Mouse (Mus musculus): ENCODE results near the gene Ccpg1. TPM values are rescaled to one million over a fixed set of nuclear protein-coding genes. Genes with fewer than 3 reads are reported as not detected.

Ccpg1 gene
- 31.3 and 33.1 TPM in 2 replicates for polyA plus RNA-seq (2015; fragmentation: Nextera tagmentation; extraction: Ambion mirVana)

GRCm38 (mm10) chr9:72985250-72986220 lies at the start of gene Ccpg1, which contains the start of gene Ccpg1os:
Gene Ccpg1, plus strand, starts transcription at chr9:72985429.
Gene Ccpg1os, minus strand, starts transcription at chr9:72985382.
- under 1% methylated on average over 88 of the region's 88 CpGs for WGBS
- Histone ChIP-seq H3K27me3 (no peaks in the 10 kb centered on the region), H3K4me2 (peak within 1 kb of the TSS; percentile 74), H3K9me3 (replicated peaks) (no peaks in the 10 kb centered on the region), H3K4me1 (replicated peaks) (peaks cover 10% of the 10 kb centered on the region), H3K9ac (peak within 1 kb of the TSS; percentile 67), H3K36me3 (no peaks in the 10 kb centered on the region), H3K27ac (peak within 1 kb of the TSS; percentile 68), H3K4me3 (peak within 1 kb of the TSS; percentile 87)
- peak; percentile 99 for ATAC-seq (replicated peaks; ENCODE audit: insufficient number of reproducible peaks, insufficient read depth, low FRiP score, low read depth)

GRCm38 (mm10) chr9:72936301-72936700 lies 48.9 kb upstream of the Ccpg1 start:
- H3K4me1 ChIP-seq (replicated peaks) = no peaks in the 10 kb centered on the region
- no peak overlapping the region for H3K4me2 ChIP-seq
- no peak overlapping the region for H3K4me3 ChIP-seq
- WGBS = 68% methylated on average over 2 of the region's 2 CpGs
- H3K9ac ChIP-seq = no peak overlapping the region
- no peak overlapping the region for H3K27ac ChIP-seq
- ATAC-seq (replicated peaks; ENCODE audit: insufficient number of reproducible peaks, insufficient read depth, low FRiP score, low read depth) = no peak
- H3K36me3 ChIP-seq = no peaks in the 10 kb centered on the region
- no peaks in the 10 kb centered on the region for H3K27me3 ChIP-seq
- no peaks in the 10 kb centered on the region for H3K9me3 ChIP-seq (replicated peaks)

DNA sequence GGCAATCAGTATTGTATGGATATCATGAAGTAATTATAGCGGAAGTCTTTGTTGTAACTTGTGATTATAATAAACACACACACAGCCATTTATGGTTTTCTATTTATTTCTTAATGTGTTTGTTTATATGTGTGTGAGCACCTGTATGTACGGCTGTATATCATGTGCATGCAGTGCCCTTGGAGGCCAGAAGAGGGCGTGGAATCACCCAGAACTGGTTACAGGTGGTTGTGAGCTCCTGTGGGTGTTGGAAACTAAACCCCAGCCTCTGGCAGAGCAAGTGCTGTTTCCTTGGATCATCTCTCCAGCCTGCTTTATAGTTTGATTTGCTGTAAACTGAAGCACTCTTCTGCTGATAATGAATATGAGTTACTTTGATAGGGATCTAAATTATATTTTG lies 41.8 kb upstream of the Ccpg1 start:
- Histone ChIP-seq H3K27ac (no peak overlapping the region), H3K4me3 (no peak overlapping the region), H3K4me2 (no peak overlapping the region), H3K4me1 (replicated peaks) (no peaks in the 10 kb centered on the region), H3K9me3 (replicated peaks) (peaks cover 3% of the 10 kb centered on the region; the same call in 1 of the 2 replicates), H3K9ac (no peak overlapping the region), H3K36me3 (peaks cover 20% of the 10 kb centered on the region), H3K27me3 (no peaks in the 10 kb centered on the region)
- 62% methylated on average over 3 of the region's 3 CpGs for WGBS
- ATAC-seq (replicated peaks; ENCODE audit: insufficient number of reproducible peaks, insufficient read depth, low FRiP score, low read depth) = no peak

GRCm38 (mm10) chr9:72944286-72944685 lies 40.9 kb upstream of the Ccpg1 start:
- H3K4me2 ChIP-seq = no peak overlapping the region
- peaks cover 20% of the 10 kb centered on the region for H3K36me3 ChIP-seq
- H3K27me3 ChIP-seq = no peaks in the 10 kb centered on the region
- no peak overlapping the region for H3K9ac ChIP-seq
- no peak overlapping the region for H3K4me3 ChIP-seq
- peaks cover 3% of the 10 kb centered on the region; the same call in 1 of the 2 replicates for H3K9me3 ChIP-seq (replicated peaks)
- WGBS = 89% methylated on average over 13 of the region's 13 CpGs
- no peak for ATAC-seq (replicated peaks; ENCODE audit: insufficient number of reproducible peaks, insufficient read depth, low FRiP score, low read depth)
- H3K27ac ChIP-seq = no peak overlapping the region
- H3K4me1 ChIP-seq (replicated peaks) = no peaks in the 10 kb centered on the region

GRCm38 (mm10) chr9:72947010-72947409 lies 38.2 kb upstream of the Ccpg1 start:
- Histone ChIP-seq H3K36me3 (peaks cover 20% of the 10 kb centered on the region), H3K4me1 (replicated peaks) (no peaks in the 10 kb centered on the region), H3K9me3 (replicated peaks) (peaks cover 3% of the 10 kb centered on the region; the same call in 1 of the 2 replicates), H3K27me3 (no peaks in the 10 kb centered on the region), H3K27ac (no peak overlapping the region), H3K9ac (no peak overlapping the region), H3K4me2 (no peak overlapping the region), H3K4me3 (no peak overlapping the region)
- 90% methylated on average over 1 of the region's 1 CpGs for WGBS
- no peak for ATAC-seq (replicated peaks; ENCODE audit: insufficient number of reproducible peaks, insufficient read depth, low FRiP score, low read depth)

GRCm38 (mm10) chr9:72949572-72949971 lies 35.7 kb upstream of the Ccpg1 start:
- Histone ChIP-seq H3K9ac (no peak overlapping the region), H3K27ac (no peak overlapping the region), H3K36me3 (peaks cover 20% of the 10 kb centered on the region), H3K4me1 (replicated peaks) (no peaks in the 10 kb centered on the region), H3K4me2 (no peak overlapping the region), H3K9me3 (replicated peaks) (peaks cover 3% of the 10 kb centered on the region; the same call in 1 of the 2 replicates), H3K27me3 (no peaks in the 10 kb centered on the region), H3K4me3 (no peak overlapping the region)
- 65% methylated on average over 7 of the region's 7 CpGs for WGBS
- ATAC-seq (replicated peaks; ENCODE audit: insufficient number of reproducible peaks, insufficient read depth, low FRiP score, low read depth) = no peak

DNA sequence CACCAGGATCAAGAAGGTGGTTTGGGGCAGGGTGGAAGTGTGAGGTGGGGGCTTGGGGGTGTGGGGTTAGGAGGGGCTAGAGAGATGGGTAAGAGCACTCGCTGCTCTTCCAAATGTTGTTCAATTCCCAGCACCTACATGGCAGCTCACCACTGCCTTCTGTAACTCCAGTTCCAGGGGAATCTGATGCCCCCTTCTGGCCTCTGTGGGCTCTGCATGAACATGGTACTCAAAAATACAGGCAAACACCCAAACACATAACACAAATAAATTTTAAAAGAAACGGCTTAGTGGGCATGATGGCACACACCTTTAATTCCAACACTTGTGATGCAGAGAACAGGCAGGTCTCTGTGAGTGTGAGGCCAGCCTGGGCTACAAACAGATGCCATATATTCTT lies 30.5 kb upstream of the Ccpg1 start:
- no peak for ATAC-seq (replicated peaks; ENCODE audit: insufficient number of reproducible peaks, insufficient read depth, low FRiP score, low read depth)
- H3K4me2 ChIP-seq = no peak overlapping the region
- no peaks in the 10 kb centered on the region for H3K9me3 ChIP-seq (replicated peaks)
- no peak overlapping the region for H3K4me3 ChIP-seq
- no peak overlapping the region for H3K9ac ChIP-seq
- no peak overlapping the region for H3K27ac ChIP-seq
- H3K4me1 ChIP-seq (replicated peaks) = peaks cover 6% of the 10 kb centered on the region
- no peaks in the 10 kb centered on the region for H3K27me3 ChIP-seq
- WGBS = 42% methylated on average over 2 of the region's 2 CpGs
- H3K36me3 ChIP-seq = no peaks in the 10 kb centered on the region

DNA sequence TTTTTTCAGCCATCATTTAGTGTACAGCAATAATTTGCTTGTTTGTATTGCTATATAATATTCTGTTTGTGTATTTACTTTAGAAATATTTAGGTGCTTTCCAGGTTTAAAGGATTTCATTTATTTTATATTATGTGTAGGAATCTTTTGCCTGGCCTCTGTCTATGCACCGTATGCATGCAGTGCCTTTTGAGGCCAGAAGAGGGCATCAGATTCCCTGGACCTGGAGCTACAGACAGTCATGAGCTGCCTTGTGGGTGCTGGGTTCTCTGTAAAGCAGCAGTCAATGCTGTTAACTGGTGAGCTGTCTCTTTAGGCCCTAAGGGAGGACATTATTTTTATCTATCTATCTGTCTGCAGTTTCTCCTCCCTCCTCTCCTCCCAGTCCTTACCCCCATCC lies 29.7 kb upstream of the Ccpg1 start:
- Histone ChIP-seq H3K4me3 (no peak overlapping the region), H3K9ac (no peak overlapping the region), H3K27me3 (no peaks in the 10 kb centered on the region), H3K4me2 (no peak overlapping the region), H3K4me1 (replicated peaks) (peaks cover 6% of the 10 kb centered on the region), H3K36me3 (no peaks in the 10 kb centered on the region), H3K27ac (no peak overlapping the region), H3K9me3 (replicated peaks) (no peaks in the 10 kb centered on the region)
- ATAC-seq (replicated peaks; ENCODE audit: insufficient number of reproducible peaks, insufficient read depth, low FRiP score, low read depth) = no peak
- WGBS = 22% methylated on average over 1 of the region's 1 CpGs

- ATAC-seq (replicated peaks; ENCODE audit: insufficient number of reproducible peaks, insufficient read depth, low FRiP score, low read depth) = peak; percentile 75
- WGBS = 2% methylated on average over 43 of the region's 43 CpGs
Observed at GRCm38 (mm10) chr9:72958521-72959450, 26.4 kb upstream of the Ccpg1 start, which contains the start of the genes Dyx1c1 and Gm44503. Gene Dyx1c1, plus strand, starts transcription at chr9:72958785. Gene Gm44503, plus strand, starts transcription at chr9:72958852.

DNA sequence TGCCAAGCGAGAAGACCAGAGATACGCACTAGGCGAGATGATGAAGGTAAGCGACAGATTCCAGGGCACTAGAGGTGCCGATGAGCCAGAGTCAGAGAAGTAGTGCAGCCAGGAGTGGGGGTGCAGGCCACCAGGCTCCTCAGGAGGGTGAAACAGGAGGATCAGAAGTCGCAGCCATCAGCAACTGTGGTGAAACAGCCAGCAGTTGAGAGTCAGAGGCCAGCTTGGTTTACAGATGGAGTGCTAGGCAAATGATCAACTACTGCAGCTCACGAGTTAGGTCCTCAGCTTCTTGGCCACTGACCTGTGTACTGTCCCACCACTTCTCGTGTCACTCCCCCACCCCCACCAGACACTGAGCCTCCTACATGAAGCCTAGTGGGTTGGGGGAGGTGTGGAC lies 23.9 kb upstream of the Ccpg1 start:
- no peak for ATAC-seq (replicated peaks; ENCODE audit: insufficient number of reproducible peaks, insufficient read depth, low FRiP score, low read depth)
- H3K9me3 ChIP-seq (replicated peaks) = no peaks in the 10 kb centered on the region
- 62% methylated on average over 8 of the region's 8 CpGs for whole genome bisulfite sequencing
- no peak overlapping the region for H3K4me2 ChIP-seq
- H3K9ac ChIP-seq = no peak overlapping the region
- H3K27ac ChIP-seq = no peak overlapping the region
- H3K36me3 ChIP-seq = no peaks in the 10 kb centered on the region
- H3K4me1 ChIP-seq (replicated peaks) = peaks cover 6% of the 10 kb centered on the region
- no peaks in the 10 kb centered on the region for H3K27me3 ChIP-seq
- no peak overlapping the region for H3K4me3 ChIP-seq

More at GRCm38 (mm10) chr9:72958521-72959450, 26.4 kb upstream of the Ccpg1 start, which contains the start of the genes Dyx1c1 and Gm44503:
- Histone ChIP-seq H3K4me1 (replicated peaks) (peaks cover 6% of the 10 kb centered on the region), H3K4me3 (peak within 1 kb of the TSS; percentile 70), H3K27me3 (no peaks in the 10 kb centered on the region), H3K9ac (peak within 1 kb of the TSS; percentile 56), H3K4me2 (peak within 1 kb of the TSS; percentile 75), H3K27ac (peak within 1 kb of the TSS; percentile 25), H3K9me3 (replicated peaks) (no peaks in the 10 kb centered on the region), H3K36me3 (no peaks in the 10 kb centered on the region)

DNA sequence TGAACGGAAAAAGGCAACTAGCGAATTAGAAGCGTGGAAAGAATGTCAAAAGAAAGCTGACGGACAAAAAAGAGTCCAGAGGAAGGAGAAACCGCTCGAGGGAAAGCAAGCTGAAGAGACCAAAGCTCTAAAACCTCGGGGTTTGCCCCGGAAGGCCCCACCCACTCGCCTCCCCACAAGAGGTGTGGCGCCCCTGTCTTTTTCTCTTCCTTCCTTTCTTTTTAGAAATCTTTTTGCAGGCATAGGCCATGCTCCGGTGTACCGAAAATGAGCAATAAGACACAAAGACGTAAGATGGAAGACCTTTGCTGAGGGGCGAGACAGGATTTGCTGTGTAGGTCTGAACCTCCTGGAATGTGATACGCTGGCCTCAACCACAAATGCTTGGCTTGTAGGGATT lies 23.3 kb upstream of the Ccpg1 start:
- Histone ChIP-seq H3K9me3 (replicated peaks) (no peaks in the 10 kb centered on the region), H3K4me1 (replicated peaks) (peaks cover 6% of the 10 kb centered on the region), H3K27ac (no peak overlapping the region), H3K27me3 (no peaks in the 10 kb centered on the region), H3K36me3 (no peaks in the 10 kb centered on the region), H3K9ac (no peak overlapping the region), H3K4me3 (no peak overlapping the region), H3K4me2 (no peak overlapping the region)
- ATAC-seq (replicated peaks; ENCODE audit: insufficient number of reproducible peaks, insufficient read depth, low FRiP score, low read depth) = no peak
- 67% methylated on average over 15 of the region's 15 CpGs for WGBS
